Mouse (Mus musculus): Measurements from ENCODE around the gene Fth1.

DNA sequence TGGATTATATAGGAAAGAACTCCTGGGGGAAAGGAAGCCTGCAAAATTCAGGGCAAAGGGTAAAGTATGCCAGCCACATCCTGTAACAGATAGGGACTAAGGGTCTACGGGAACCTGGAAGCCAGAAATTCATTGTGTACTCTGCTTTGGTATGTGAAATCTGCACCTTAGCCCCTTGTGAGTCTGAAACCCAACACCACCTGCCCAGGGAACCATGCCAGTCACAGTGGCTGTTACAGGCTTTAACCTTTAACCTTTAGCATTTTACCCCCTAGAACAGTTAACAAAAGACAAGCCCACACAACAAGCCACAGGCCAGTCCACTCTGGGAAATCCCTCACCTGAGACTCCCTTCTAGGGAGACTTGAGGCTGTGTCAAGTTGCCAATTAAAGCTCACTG, 38.6 kb upstream of the Fth1 start:
- TF ChIP-seq CTCF (IDR thresholded peaks at IDR 0.05; ENCODE audit: low read depth), result no peak
- TF ChIP-seq EP300 (IDR thresholded peaks at IDR 0.05; ENCODE audit: low read depth), result no peak
